Mouse (Mus musculus) neural tube, embryonic 11.5 days (tissue): Measurements from ENCODE around the gene Ubr2. TPM values are rescaled to one million over a fixed set of nuclear protein-coding genes. Genes with fewer than 3 reads are reported as not detected.

ENCODE experiments used
- ATAC-seq: fragments of 200-750 bp; cut with Nextera tagmentation; 2 replicates; pipeline ENCODE4 v1.8.0; 2017; ENCODE audit warnings: moderate number of reproducible peaks, mild to moderate bottlenecking, moderate TSS enrichment, moderate library complexity; ENCODE audit not compliant: insufficient read depth, low FRiP score, low TSS enrichment
- DNase-seq: peaks from one replicate; pipeline ENCODE4 v3.0.0-alpha.2; 2015; ENCODE audit warnings: low spot score
- H3K27ac ChIP-seq: fragments of 300-500 bp; sonication (generic); 2 replicates; pipeline ENCODE4 v1.5.1; 2014; ENCODE audit warnings: low read depth, mild to moderate bottlenecking, low read length
- H3K27me3 ChIP-seq: fragments of 300-500 bp; sonication (generic); 2 replicates; pipeline ENCODE4 v1.6.1; 2014; ENCODE audit warnings: mild to moderate bottlenecking, low read length, mixed read lengths; ENCODE audit not compliant: control insufficient read depth, insufficient read depth
- H3K36me3 ChIP-seq: fragments of 300-500 bp; sonication (generic); 2 replicates; pipeline ENCODE4 v1.6.1; 2014; ENCODE audit warnings: mild to moderate bottlenecking, low read length, moderate library complexity, mixed read lengths; ENCODE audit not compliant: control insufficient read depth, insufficient read depth
- H3K4me1 ChIP-seq: fragments of 300-500 bp; sonication (generic); 2 replicates; pipeline ENCODE4 v1.6.1; 2014; ENCODE audit warnings: low read length, mixed read lengths; ENCODE audit not compliant: control insufficient read depth, insufficient read depth
- H3K4me2 ChIP-seq: fragments of 300-500 bp; sonication (generic); 2 replicates; pipeline ENCODE4 v1.6.1; 2014; ENCODE audit warnings: low read depth, mild to moderate bottlenecking, moderate library complexity
- H3K4me3 ChIP-seq: fragments of 300-500 bp; sonication (generic); 2 replicates; pipeline ENCODE4 v1.5.1; 2014; ENCODE audit warnings: low read depth, low read length
- H3K9ac ChIP-seq: fragments of 300-500 bp; sonication (generic); 2 replicates; pipeline ENCODE4 v1.6.1; 2014; ENCODE audit warnings: mild to moderate bottlenecking, low read length
- H3K9me3 ChIP-seq: fragments of 300-500 bp; sonication (generic); 2 replicates; pipeline ENCODE4 v1.6.1; 2016; ENCODE audit warnings: low read length; ENCODE audit not compliant: control insufficient read depth
- WGBS: fragments of 180-500 bp; shearing (Covaris S2); extraction: QIAGEN DNeasy Blood & Tissue Kit; methylation state at CpG from one replicate; pipeline ENCODE4 v1.1.7; 2014; 5-methylcytosine and 5-hydroxymethylcytosine counted together
- polyA plus RNA-seq: library from polyadenylated mRNA; unstranded; fragments of >200 nt; fragmentation: Nextera tagmentation; extraction: Ambion mirVana; gene quantifications from 2 replicates; pipeline ENCODE4 v1.2.1, GENCODE M21; 2014

Ubr2 gene
- polyA plus RNA-seq, 1 experiment from 2014 or later = 20.8 TPM

GRCm38 (mm10) chr17:46929277-46929676 is 81.1 kb downstream of the Ubr2 start:
- Histone ChIP-seq H3K27ac (no peak overlapping the region), H3K36me3 (peaks cover 11% of the 10 kb centered on the region), H3K9me3 (no peaks in the 10 kb centered on the region), H3K4me2 (no peak overlapping the region), H3K4me3 (no peak overlapping the region), H3K27me3 (no peaks in the 10 kb centered on the region), H3K4me1 (no peaks in the 10 kb centered on the region), H3K9ac (no peak overlapping the region)
- DNase-seq (no peak), ATAC-seq (no peak)
- WGBS = 89% methylated on average over 12 of the region's 12 CpGs

GRCm38 (mm10) chr17:46927781-46928180 is 82.6 kb downstream of the Ubr2 start:
- DNase-seq (no peak), ATAC-seq (no peak)
- no peaks in the 10 kb centered on the region for H3K4me1 ChIP-seq
- no peak overlapping the region for H3K4me3 ChIP-seq
- H3K9me3 ChIP-seq = no peaks in the 10 kb centered on the region
- H3K27me3 ChIP-seq = no peaks in the 10 kb centered on the region
- H3K27ac ChIP-seq = no peak overlapping the region
- H3K9ac ChIP-seq = no peak overlapping the region
- no peak overlapping the region for H3K4me2 ChIP-seq
- H3K36me3 ChIP-seq = peaks cover 8% of the 10 kb centered on the region; the same call in 1 of the 2 replicates
- WGBS = 98% methylated on average over 5 of the region's 5 CpGs

- WGBS = 58% methylated on average over 3 of the region's 3 CpGs
- Histone ChIP-seq H3K36me3 (peaks cover 6% of the 10 kb centered on the region; the same call in 1 of the 2 replicates), H3K9me3 (no peaks in the 10 kb centered on the region), H3K4me3 (no peak overlapping the region), H3K27ac (no peak overlapping the region), H3K4me2 (no peak overlapping the region), H3K9ac (no peak overlapping the region), H3K4me1 (no peaks in the 10 kb centered on the region), H3K27me3 (no peaks in the 10 kb centered on the region)
- ATAC-seq (no peak), DNase-seq (no peak)
Observed at GRCm38 (mm10) chr17:46926941-46927340, 83.4 kb downstream of the Ubr2 start.

- DNase-seq (no peak), ATAC-seq (no peak)
- Histone ChIP-seq H3K27me3 (no peaks in the 10 kb centered on the region), H3K27ac (no peak overlapping the region), H3K9me3 (no peaks in the 10 kb centered on the region), H3K4me3 (no peak overlapping the region), H3K4me2 (no peak overlapping the region), H3K9ac (no peak overlapping the region), H3K4me1 (no peaks in the 10 kb centered on the region), H3K36me3 (peaks cover 3% of the 10 kb centered on the region; the same call in 1 of the 2 replicates)
- WGBS = 70% methylated on average over 6 of the region's 6 CpGs
Observed at GRCm38 (mm10) chr17:46926192-46926591, 84.2 kb downstream of the Ubr2 start.

- H3K27me3 ChIP-seq = no peaks in the 10 kb centered on the region
- H3K4me3 ChIP-seq = no peak overlapping the region
- no peak overlapping the region for H3K9ac ChIP-seq
- H3K9me3 ChIP-seq = no peaks in the 10 kb centered on the region
- peaks cover 2% of the 10 kb centered on the region; the same call in 1 of the 2 replicates for H3K4me1 ChIP-seq
- DNase-seq = peak; percentile 30
- no peaks in the 10 kb centered on the region for H3K36me3 ChIP-seq
- ATAC-seq = no peak
- 70% methylated on average over 6 of the region's 6 CpGs for WGBS
- H3K27ac ChIP-seq = no peak overlapping the region
- H3K4me2 ChIP-seq = no peak overlapping the region
Observed at GRCm38 (mm10) chr17:46920855-46921254, 89.5 kb downstream of the Ubr2 start.

- Histone ChIP-seq H3K27me3 (no peaks in the 10 kb centered on the region), H3K4me1 (peaks cover 2% of the 10 kb centered on the region; the same call in 1 of the 2 replicates), H3K9ac (no peak overlapping the region), H3K36me3 (no peaks in the 10 kb centered on the region), H3K4me3 (no peak overlapping the region), H3K27ac (no peak overlapping the region), H3K9me3 (no peaks in the 10 kb centered on the region), H3K4me2 (no peak overlapping the region)
- ATAC-seq (no peak), DNase-seq (no peak)
- 37% methylated on average over 4 of the region's 4 CpGs for WGBS
Observed at GRCm38 (mm10) chr17:46918951-46919350, 91.4 kb downstream of the Ubr2 start.

- Histone ChIP-seq H3K4me2 (no peak overlapping the region), H3K27ac (no peak overlapping the region), H3K36me3 (no peaks in the 10 kb centered on the region), H3K4me1 (peaks cover 2% of the 10 kb centered on the region; the same call in 1 of the 2 replicates), H3K9ac (no peak overlapping the region), H3K27me3 (no peaks in the 10 kb centered on the region), H3K9me3 (no peaks in the 10 kb centered on the region), H3K4me3 (no peak overlapping the region)
- DNase-seq (no peak), ATAC-seq (no peak)
- WGBS = 70% methylated on average over 3 of the region's 3 CpGs
Observed at GRCm38 (mm10) chr17:46915129-46915528, 95.2 kb downstream of the Ubr2 start.

GRCm38 (mm10) chr17:46912331-46912730 is 98.0 kb downstream of the Ubr2 start:
- H3K27ac ChIP-seq = no peak overlapping the region
- no peak overlapping the region for H3K9ac ChIP-seq
- H3K9me3 ChIP-seq = no peaks in the 10 kb centered on the region
- no peaks in the 10 kb centered on the region for H3K36me3 ChIP-seq
- H3K4me2 ChIP-seq = no peak overlapping the region
- 54% methylated on average over 6 of the region's 6 CpGs for WGBS
- no peak overlapping the region for H3K4me3 ChIP-seq
- H3K4me1 ChIP-seq = no peaks in the 10 kb centered on the region
- no peaks in the 10 kb centered on the region for H3K27me3 ChIP-seq
- DNase-seq (no peak), ATAC-seq (no peak)

- no peaks in the 10 kb centered on the region for H3K27me3 ChIP-seq
- WGBS = 92% methylated on average over 10 of the region's 10 CpGs
- no peaks in the 10 kb centered on the region for H3K4me1 ChIP-seq
- no peak within 1 kb of the TSS for H3K27ac ChIP-seq
- DNase-seq (no peak), ATAC-seq (no peak)
- H3K9ac ChIP-seq = no peak within 1 kb of the TSS
- no peak within 1 kb of the TSS for H3K4me3 ChIP-seq
- no peaks in the 10 kb centered on the region for H3K36me3 ChIP-seq
- H3K4me2 ChIP-seq = no peak within 1 kb of the TSS
- no peaks in the 10 kb centered on the region for H3K9me3 ChIP-seq
Observed at GRCm38 (mm10) chr17:46910186-46910585, 100.2 kb downstream of the Ubr2 start, which contains the start of gene Prph2. Gene Prph2, plus strand, starts transcription at chr17:46910459.
